Mouse (Mus musculus) myocyte (in vitro differentiated cells): ENCODE results near the gene Tenm4.

ENCODE experiments used
- E2F4 ChIP-seq: IDR thresholded peaks from one replicate; pipeline ENCODE4 v1.6.1; 2011; ENCODE audit warnings: mild to moderate bottlenecking, control low read depth, moderate library complexity; ENCODE audit not compliant: insufficient read depth
- MAX ChIP-seq: IDR thresholded peaks from one replicate; pipeline ENCODE4 v1.6.1; 2011; ENCODE audit warnings: low read depth, mild to moderate bottlenecking, control low read depth
- MYOD1 ChIP-seq, 3 experiments: IDR thresholded peaks; one replicate each; pipeline ENCODE4 v1.6.1; 2011; ENCODE audit warnings: control low read depth in 2 of 3, low read depth in 2 of 3, mild to moderate bottlenecking in 2 of 3, moderate library complexity in 1 of 3; ENCODE audit not compliant: insufficient read length in 2 of 3, control insufficient read depth in 1 of 3
- POLR2A ChIP-seq: IDR thresholded peaks from one replicate; pipeline ENCODE4 v1.6.1; 2011; ENCODE audit warnings: low read depth, mild to moderate bottlenecking, control low read depth, moderate library complexity; ENCODE audit not compliant: insufficient read length
- POLR2AphosphoS2 ChIP-seq: IDR thresholded peaks from one replicate; pipeline ENCODE4 v1.6.1; 2011; ENCODE audit warnings: low read depth, control low read depth; ENCODE audit not compliant: insufficient read length
- SRF ChIP-seq: IDR thresholded peaks from one replicate; pipeline ENCODE4 v1.6.1; 2011; ENCODE audit warnings: low read depth; ENCODE audit not compliant: control insufficient read depth, insufficient read length
- USF1 ChIP-seq: IDR thresholded peaks from one replicate; pipeline ENCODE4 v1.6.1; 2011; ENCODE audit warnings: low read depth, mild to moderate bottlenecking, control low read depth, moderate library complexity

DNA sequence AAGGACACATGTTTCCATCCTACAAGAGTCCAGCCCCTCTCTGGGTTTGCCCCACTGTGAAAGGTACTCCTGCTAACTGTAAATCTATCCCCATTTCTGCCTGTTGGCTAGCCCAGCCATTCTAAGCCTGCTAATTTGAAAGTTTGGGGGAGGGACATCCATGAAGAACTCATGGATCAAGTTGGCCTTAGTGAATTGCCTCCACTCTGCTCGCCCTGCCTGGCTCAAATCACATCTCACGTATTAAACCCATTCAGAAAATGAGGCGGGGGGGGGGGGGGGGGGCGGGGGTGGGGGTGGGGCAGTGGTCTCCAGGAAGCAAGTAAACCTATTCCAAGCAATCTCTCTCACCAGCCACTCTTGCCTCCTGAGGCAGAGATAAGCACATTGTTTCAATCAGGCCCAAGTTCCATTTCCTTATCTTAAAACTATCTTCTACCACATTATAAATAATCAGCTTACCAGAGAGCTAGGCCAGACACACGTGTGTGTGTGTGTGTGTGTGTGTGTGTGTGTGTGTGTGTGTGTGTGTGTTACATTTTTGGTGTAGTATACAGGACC is 429.4 kb downstream of the Tenm4 start:
- TF ChIP-seq MAX (no peak), POLR2A (no peak), SRF (no peak), MYOD1 (IDR thresholded peaks at IDR 0.05; ENCODE audit: control insufficient read depth in 1 of 3, insufficient read length in 2 of 3, low read depth in 2 of 3) (no peak), POLR2AphosphoS2 (no peak), E2F4 (no peak), USF1 (no peak)
